Mouse (Mus musculus): ENCODE measurements around the gene Rab6a.
A peak's percentile ranks its signal among the peaks of the same experiment; 100 is the strongest.
"Not testable (repeated sequence)": the region's sequence is repeated elsewhere in the genome, so short reads cannot be mapped to it uniquely, and the experiment has no call there.

Gene Rab6a

GRCm38 (mm10) chr7:100607214-100608129, at the start of gene Rab6a:
Gene Rab6a, plus strand, starts transcription at chr7:100607410.
- DNase-seq (ENCODE audit: low spot score in 2 of 2): peak; percentile 95 to 97

GRCm38 (mm10) chr7:100559331-100559730, 47.9 kb upstream of the Rab6a start:
- peak in 1 of 2 experiments; percentile 24 for DNase-seq (ENCODE audit: low spot score in 2 of 2)

- DNase-seq (ENCODE audit: low spot score in 2 of 2): no peak
These were observed 45.2 kb upstream of the Rab6a start for GRCm38 (mm10) chr7:100561861-100562587.

- DNase-seq (ENCODE audit: low spot score in 2 of 2): not testable (repeated sequence)
These were observed 40.0 kb upstream of the Rab6a start for GRCm38 (mm10) chr7:100567238-100567637.

- no peak for DNase-seq (ENCODE audit: low spot score in 2 of 2)
These were observed 37.3 kb upstream of the Rab6a start for GRCm38 (mm10) chr7:100569907-100570306.

- DNase-seq (ENCODE audit: low spot score in 2 of 2): no peak
These were observed 36.1 kb upstream of the Rab6a start for GRCm38 (mm10) chr7:100570930-100571715.

- no peak for DNase-seq (ENCODE audit: low spot score in 2 of 2)
These were observed 35.1 kb upstream of the Rab6a start for GRCm38 (mm10) chr7:100572061-100572460.

- no peak for DNase-seq (ENCODE audit: low spot score in 2 of 2)
These were observed 34.5 kb upstream of the Rab6a start for GRCm38 (mm10) chr7:100572704-100573103.

GRCm38 (mm10) chr7:100578794-100579193, 28.4 kb upstream of the Rab6a start:
- no peak for DNase-seq (ENCODE audit: low spot score in 2 of 2)

- DNase-seq (ENCODE audit: low spot score in 2 of 2): no peak
These were observed 25.0 kb upstream of the Rab6a start for GRCm38 (mm10) chr7:100582235-100582634.

- DNase-seq (ENCODE audit: low spot score in 2 of 2): peak; percentile 81 to 84
These were observed 24.4 kb upstream of the Rab6a start for GRCm38 (mm10) chr7:100582727-100583236.

GRCm38 (mm10) chr7:100589816-100590215, 17.4 kb upstream of the Rab6a start:
- no peak for DNase-seq (ENCODE audit: low spot score in 2 of 2)

- no peak for DNase-seq (ENCODE audit: low spot score in 2 of 2)
These were observed 16.7 kb upstream of the Rab6a start for GRCm38 (mm10) chr7:100590504-100590844.

- DNase-seq (ENCODE audit: low spot score in 2 of 2): peak; percentile 76 to 80
These were observed 16.2 kb upstream of the Rab6a start for GRCm38 (mm10) chr7:100590845-100591521.

- no peak for DNase-seq (ENCODE audit: low spot score in 2 of 2)
These were observed 15.7 kb upstream of the Rab6a start for GRCm38 (mm10) chr7:100591522-100591852.

GRCm38 (mm10) chr7:100593349-100593748, 13.9 kb upstream of the Rab6a start:
- no peak for DNase-seq (ENCODE audit: low spot score in 2 of 2)

- no peak for DNase-seq (ENCODE audit: low spot score in 2 of 2)
These were observed 7.0 kb upstream of the Rab6a start for GRCm38 (mm10) chr7:100600211-100600610.

- DNase-seq (ENCODE audit: low spot score in 2 of 2): peak; percentile 26 to 28
These were observed 1.0 kb downstream of the Rab6a start, which contains the start of gene Mrpl48 for GRCm38 (mm10) chr7:100608130-100608741. Gene Mrpl48, minus strand, starts transcription at chr7:100608301.

GRCm38 (mm10) chr7:100608910-100609309, 1.7 kb downstream of the Rab6a start:
- no peak for DNase-seq (ENCODE audit: low spot score in 2 of 2)

- peak; percentile 4 to 29 for DNase-seq (ENCODE audit: low spot score in 2 of 2)
These were observed 9.1 kb downstream of the Rab6a start for GRCm38 (mm10) chr7:100616121-100616857.
